Mouse (Mus musculus) testis, postnatal 10 days (tissue): ENCODE measurements around the gene Batf.
A peak's percentile ranks its signal among the peaks of the same experiment; 100 is the strongest.

Experiments used
- DNase-seq: peaks from one replicate; pipeline ENCODE4 v3.0.0; 2021; ENCODE audit warnings: low spot score

The Batf gene

GRCm38 (mm10) chr12:85728181-85728580 lies 41.7 kb downstream of the Batf start:
- DNase-seq: no peak

GRCm38 (mm10) chr12:85729022-85729944 lies 42.8 kb downstream of the Batf start:
- peak; percentile 84 for DNase-seq

- DNase-seq: no peak
Observed at GRCm38 (mm10) chr12:85729945-85730290, 43.4 kb downstream of the Batf start.

DNA sequence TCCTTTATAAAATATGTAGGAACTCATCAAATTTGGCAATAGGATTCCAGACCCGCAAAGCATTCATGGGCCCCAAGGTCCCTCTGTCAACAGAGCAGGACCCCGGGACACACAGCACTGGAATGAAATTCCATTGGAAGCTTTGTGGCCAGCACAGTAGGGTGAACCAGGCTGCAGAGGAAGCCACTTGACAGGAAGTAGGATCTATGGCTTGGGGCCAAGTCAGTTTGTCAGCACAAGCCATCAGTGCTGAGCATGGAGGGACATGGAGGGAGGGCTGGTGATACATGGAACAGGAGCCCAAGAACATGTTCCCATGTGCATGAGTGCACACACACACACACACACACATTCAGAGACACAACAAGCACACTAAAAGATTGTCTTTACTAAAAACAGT lies 49.7 kb downstream of the Batf start:
- no peak for DNase-seq

GRCm38 (mm10) chr12:85736960-85737359 lies 50.5 kb downstream of the Batf start:
- DNase-seq: no peak

GRCm38 (mm10) chr12:85745827-85746695 lies 59.6 kb downstream of the Batf start, which contains the start of gene Flvcr2:
Gene Flvcr2 (plus strand): TSS chr12:85746539.
- peak; percentile 88 for DNase-seq

DNA sequence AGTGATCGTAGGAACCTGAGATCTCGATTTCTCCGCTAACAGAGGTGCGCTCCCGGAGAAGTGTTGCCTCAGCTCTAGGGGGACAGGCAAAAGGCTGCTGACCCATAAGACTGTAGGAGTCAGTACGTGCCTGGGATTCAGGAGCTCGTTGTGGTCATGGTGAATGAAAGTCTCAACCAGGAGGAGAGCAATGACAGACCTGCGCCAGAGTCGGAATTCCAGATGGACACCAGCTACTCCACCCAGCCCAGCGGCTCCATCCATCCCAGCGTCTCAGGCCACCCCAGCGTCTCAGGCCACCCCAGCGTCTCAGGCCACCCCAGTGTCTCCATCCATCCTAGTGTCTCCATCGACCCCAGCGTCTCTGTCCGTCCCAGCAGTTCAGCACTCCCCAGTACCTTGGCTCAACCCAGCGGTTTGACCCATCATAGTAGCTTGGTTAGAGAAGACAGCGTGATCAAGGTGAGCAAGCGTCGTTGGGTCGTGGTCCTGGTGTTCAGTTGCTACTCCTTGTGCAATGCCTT lies 60.3 kb downstream of the Batf start:
- peak; percentile 51 for DNase-seq

DNA sequence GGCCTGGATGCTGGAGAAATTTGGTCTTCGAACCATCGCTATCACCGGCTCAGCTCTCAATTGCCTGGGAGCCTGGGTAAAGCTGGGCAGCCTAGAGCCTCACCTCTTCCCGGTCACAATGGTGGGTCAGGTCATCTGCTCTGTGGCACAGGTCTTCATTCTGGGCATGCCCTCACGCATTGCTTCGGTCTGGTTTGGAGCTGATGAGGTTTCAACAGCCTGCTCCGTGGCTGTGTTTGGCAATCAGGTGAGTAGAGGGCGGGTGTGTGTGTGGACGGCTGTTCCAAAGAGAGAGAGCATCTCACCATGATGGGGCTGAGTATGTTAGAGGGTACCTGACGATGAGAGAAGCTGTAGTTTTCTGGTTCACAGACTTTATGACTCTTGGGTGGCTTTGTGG lies 60.9 kb downstream of the Batf start:
- no peak for DNase-seq

GRCm38 (mm10) chr12:85749861-85750260 lies 63.4 kb downstream of the Batf start:
- DNase-seq: no peak

DNA sequence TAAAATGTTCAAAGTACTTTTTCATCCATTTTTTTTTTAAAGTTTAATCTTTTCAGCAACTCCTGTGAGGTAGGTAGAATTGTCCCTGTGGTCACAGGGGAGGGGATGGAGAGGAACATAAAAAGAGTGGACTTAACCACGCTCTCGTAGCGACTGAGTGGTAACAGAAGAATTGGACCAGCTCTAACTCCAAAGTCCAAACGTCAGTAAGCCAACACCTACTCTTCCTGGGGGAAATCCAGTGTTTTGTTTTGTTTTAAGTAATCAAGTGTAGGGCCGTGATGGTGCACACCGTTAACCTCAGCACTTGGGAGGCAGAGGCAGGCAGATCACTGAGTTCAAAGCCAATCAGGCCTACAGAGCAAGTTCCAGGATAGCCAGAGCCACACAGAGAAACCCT lies 65.6 kb downstream of the Batf start:
- no peak for DNase-seq

DNA sequence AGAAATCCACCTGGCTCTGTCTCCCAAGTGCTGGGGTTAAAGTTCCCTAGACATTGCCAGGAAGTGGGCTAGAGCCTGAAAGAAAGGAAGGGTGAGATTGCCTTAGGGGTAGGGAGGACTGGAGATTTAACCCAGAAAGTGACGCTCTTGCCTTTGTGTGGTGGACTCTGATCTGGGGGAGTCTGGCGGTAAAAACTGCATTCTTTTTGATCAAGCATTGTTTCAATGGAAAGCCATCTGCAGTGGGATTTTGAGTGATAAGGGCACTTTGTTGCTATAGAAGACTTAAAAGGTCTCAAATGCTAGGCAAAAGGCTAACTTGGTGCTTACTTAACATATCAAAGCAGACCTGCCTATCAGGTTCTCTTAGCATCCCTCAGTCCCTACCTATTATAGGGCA lies 66.8 kb downstream of the Batf start:
- DNase-seq: no peak

GRCm38 (mm10) chr12:85754611-85755265 lies 68.3 kb downstream of the Batf start:
- no peak for DNase-seq

DNA sequence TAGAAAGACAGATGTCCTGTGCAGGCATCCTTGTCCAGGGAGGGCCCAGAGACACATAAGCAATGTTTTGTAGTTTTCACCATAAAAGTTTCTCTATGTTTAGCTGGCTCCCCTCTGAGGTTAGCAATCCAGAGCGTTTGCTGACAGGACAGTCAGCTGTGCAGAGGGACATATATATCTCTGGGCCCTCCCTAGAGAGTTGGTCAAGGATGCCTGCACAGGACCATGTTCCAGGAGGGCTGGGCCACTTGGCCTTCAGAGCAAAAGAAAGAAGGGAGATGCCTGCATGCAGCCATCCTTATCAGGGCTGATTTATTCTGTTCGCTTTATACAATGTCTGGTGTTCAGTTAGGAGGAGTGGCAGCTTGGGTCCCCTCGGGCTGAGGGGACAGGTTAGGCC lies 70.0 kb downstream of the Batf start:
- no peak for DNase-seq

DNA sequence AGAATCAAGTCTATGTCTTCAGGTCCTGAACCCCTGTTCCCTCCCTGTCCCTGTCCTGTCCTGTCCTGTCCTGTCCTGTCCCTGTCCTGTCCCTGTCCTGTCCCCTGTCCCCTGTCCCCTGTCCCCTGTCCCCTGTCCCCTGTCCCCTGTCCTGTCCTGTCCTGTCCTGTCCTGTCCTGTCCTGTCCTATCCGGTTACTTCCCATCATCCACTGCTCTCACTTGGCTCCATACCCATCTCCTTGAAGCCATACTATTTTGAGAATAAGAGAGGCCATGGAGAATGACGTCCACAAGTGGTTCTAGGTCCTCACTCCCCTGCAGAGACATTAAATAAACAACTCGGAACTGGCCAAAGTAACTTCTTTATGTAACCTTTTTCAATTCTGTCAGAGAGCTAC lies 70.6 kb downstream of the Batf start:
- DNase-seq: no peak
